Mouse (Mus musculus) myocyte (in vitro differentiated cells): ENCODE results near the gene Tpm1. TPM values are rescaled to one million over a fixed set of nuclear protein-coding genes. Genes with fewer than 3 reads are reported as not detected.

Source experiments
- H3K27me3 ChIP-seq: one replicate; pipeline ENCODE4 v1.6.1; 2011; ENCODE audit not compliant: control insufficient read depth, insufficient read depth, insufficient read length
- H3K36me3 ChIP-seq: one replicate; pipeline ENCODE4 v1.6.1; 2011; ENCODE audit not compliant: control insufficient read depth, insufficient read depth
- H3K4me2 ChIP-seq: one replicate; pipeline ENCODE4 v1.6.1; 2011; ENCODE audit warnings: low read depth, control low read depth
- H3K4me3 ChIP-seq: one replicate; pipeline ENCODE4 v1.5.1; 2011; ENCODE audit warnings: mild to moderate bottlenecking, control low read depth, moderate library complexity
- H3K79me2 ChIP-seq: one replicate; pipeline ENCODE4 v1.6.1; 2011; ENCODE audit not compliant: control insufficient read depth, insufficient read depth
- H3ac ChIP-seq: one replicate; pipeline ENCODE4 v1.6.1; 2011; ENCODE audit not compliant: control insufficient read depth, insufficient read length
- CEBPB ChIP-seq: IDR thresholded peaks from 2 replicates; pipeline ENCODE4 v1.6.1; 2011; ENCODE audit warnings: mild to moderate bottlenecking, moderate library complexity; ENCODE audit not compliant: poor library complexity, insufficient read depth, severe bottlenecking
- E2F4 ChIP-seq: IDR thresholded peaks from one replicate; pipeline ENCODE4 v1.6.1; 2011; ENCODE audit warnings: mild to moderate bottlenecking, control low read depth, moderate library complexity; ENCODE audit not compliant: insufficient read depth
- MAX ChIP-seq: IDR thresholded peaks from one replicate; pipeline ENCODE4 v1.6.1; 2011; ENCODE audit warnings: low read depth, mild to moderate bottlenecking, control low read depth
- MYOD1 ChIP-seq, 3 experiments: IDR thresholded peaks; one replicate each; pipeline ENCODE4 v1.6.1; 2011; ENCODE audit warnings: control low read depth in 2 of 3, low read depth in 2 of 3, mild to moderate bottlenecking in 2 of 3, moderate library complexity in 1 of 3; ENCODE audit not compliant: insufficient read length in 2 of 3, control insufficient read depth in 1 of 3
- MYOG ChIP-seq, 3 experiments: IDR thresholded peaks; one replicate each; pipeline ENCODE4 v1.6.1; 2011; ENCODE audit warnings: control low read depth in 2 of 3, low read depth in 2 of 3, mild to moderate bottlenecking in 2 of 3; ENCODE audit not compliant: insufficient read length in 2 of 3, control insufficient read depth in 1 of 3, insufficient read depth in 1 of 3
- POLR2A ChIP-seq: IDR thresholded peaks from one replicate; pipeline ENCODE4 v1.6.1; 2011; ENCODE audit warnings: low read depth, mild to moderate bottlenecking, control low read depth, moderate library complexity; ENCODE audit not compliant: insufficient read length
- POLR2AphosphoS2 ChIP-seq: IDR thresholded peaks from one replicate; pipeline ENCODE4 v1.6.1; 2011; ENCODE audit warnings: low read depth, control low read depth; ENCODE audit not compliant: insufficient read length
- REST ChIP-seq: IDR thresholded peaks from one replicate; pipeline ENCODE4 v1.6.1; 2011; ENCODE audit warnings: mild to moderate bottlenecking, control low read depth, moderate library complexity; ENCODE audit not compliant: insufficient read depth, insufficient read length
- SRF ChIP-seq: IDR thresholded peaks from one replicate; pipeline ENCODE4 v1.6.1; 2011; ENCODE audit warnings: low read depth; ENCODE audit not compliant: control insufficient read depth, insufficient read length
- TCF12 ChIP-seq: IDR thresholded peaks from one replicate; pipeline ENCODE4 v1.6.1; 2011; ENCODE audit warnings: mild to moderate bottlenecking, control low read depth; ENCODE audit not compliant: poor library complexity, insufficient read depth, severe bottlenecking
- TCF3 ChIP-seq: IDR thresholded peaks from one replicate; pipeline ENCODE4 v1.6.1; 2011; ENCODE audit warnings: low read depth, control low read depth; ENCODE audit not compliant: insufficient read length
- USF1 ChIP-seq: IDR thresholded peaks from one replicate; pipeline ENCODE4 v1.6.1; 2011; ENCODE audit warnings: low read depth, mild to moderate bottlenecking, control low read depth, moderate library complexity
- polyA plus RNA-seq: library from polyadenylated mRNA; unstranded; fragments of >200 nt; fragmentation: generic; extraction: Trizol; gene quantifications from one replicate; pipeline ENCODE4 v1.2.1, GENCODE M21; 2012; ENCODE audit warnings: missing spikeins

Tpm1 gene
- polyA plus RNA-seq, 1 experiment: 1,921 TPM

- Histone ChIP-seq H3K27me3 (no peaks in the 10 kb centered on the region), H3K4me2 (no peak overlapping the region), H3K36me3 (no peaks in the 10 kb centered on the region), H3ac (no peak overlapping the region), H3K79me2 (no peaks in the 10 kb centered on the region), H3K4me3 (no peak overlapping the region)
- TF ChIP-seq REST: no peak
- TF ChIP-seq CEBPB: no peak
- TF ChIP-seq SRF: no peak
- TF ChIP-seq MAX: no peak
These were observed 41.4 kb upstream of the Tpm1 start for GRCm38 (mm10) chr9:67090633-67091045.

GRCm38 (mm10) chr9:67089167-67089566 is 40.0 kb upstream of the Tpm1 start:
- H3ac ChIP-seq: no peak overlapping the region
- H3K4me2 ChIP-seq: no peak overlapping the region
- H3K79me2 ChIP-seq: no peaks in the 10 kb centered on the region
- H3K4me3 ChIP-seq: no peak overlapping the region
- H3K27me3 ChIP-seq: no peaks in the 10 kb centered on the region
- no peak for TF ChIP-seq POLR2A
- TF ChIP-seq TCF12: no peak
- no peak for TF ChIP-seq USF1
- TF ChIP-seq SRF: no peak
- no peak for TF ChIP-seq MAX
- no peak for TF ChIP-seq POLR2AphosphoS2
- TF ChIP-seq E2F4: no peak
- no peak for TF ChIP-seq REST
- no peaks in the 10 kb centered on the region for H3K36me3 ChIP-seq

GRCm38 (mm10) chr9:67083801-67084200 is 34.6 kb upstream of the Tpm1 start:
- Histone ChIP-seq H3ac (no peak overlapping the region), H3K4me3 (no peak overlapping the region), H3K4me2 (no peak overlapping the region), H3K36me3 (no peaks in the 10 kb centered on the region), H3K27me3 (no peaks in the 10 kb centered on the region), H3K79me2 (no peaks in the 10 kb centered on the region)
- TF ChIP-seq E2F4: no peak
- no peak for TF ChIP-seq CEBPB
- no peak for TF ChIP-seq USF1
- no peak for TF ChIP-seq POLR2A
- no peak for TF ChIP-seq REST
- no peak for TF ChIP-seq MYOD1 (IDR thresholded peaks at IDR 0.05; ENCODE audit: control insufficient read depth in 1 of 3, insufficient read length in 2 of 3, low read depth in 2 of 3)
- TF ChIP-seq MYOG (IDR thresholded peaks at IDR 0.05; ENCODE audit: control insufficient read depth in 1 of 3, insufficient read depth in 1 of 3, insufficient read length in 2 of 3, low read depth in 2 of 3): no peak

- Histone ChIP-seq H3K4me2 (peak overlapping the region; percentile 33), H3ac (no peak overlapping the region), H3K79me2 (no peaks in the 10 kb centered on the region), H3K27me3 (no peaks in the 10 kb centered on the region), H3K4me3 (no peak overlapping the region), H3K36me3 (no peaks in the 10 kb centered on the region)
- TF ChIP-seq E2F4 (no peak), USF1 (no peak), MAX (no peak), MYOG (IDR thresholded peaks at IDR 0.05; ENCODE audit: control insufficient read depth in 1 of 3, insufficient read depth in 1 of 3, insufficient read length in 2 of 3, low read depth in 2 of 3) (no peak), CEBPB (no peak), REST (no peak), TCF12 (no peak), MYOD1 (IDR thresholded peaks at IDR 0.05; ENCODE audit: control insufficient read depth in 1 of 3, insufficient read length in 2 of 3, low read depth in 2 of 3) (no peak), TCF3 (no peak), POLR2AphosphoS2 (no peak)
These were observed 32.5 kb upstream of the Tpm1 start for GRCm38 (mm10) chr9:67081688-67082087.

GRCm38 (mm10) chr9:67077658-67078319 is 28.6 kb upstream of the Tpm1 start:
- Histone ChIP-seq H3K79me2 (no peaks in the 10 kb centered on the region), H3ac (no peak overlapping the region), H3K4me3 (no peak overlapping the region), H3K36me3 (no peaks in the 10 kb centered on the region), H3K4me2 (peak overlapping the region; percentile 53), H3K27me3 (no peaks in the 10 kb centered on the region)
- TF ChIP-seq POLR2A (no peak), TCF3 (no peak), SRF (no peak), MYOD1 (IDR thresholded peaks at IDR 0.05; ENCODE audit: control insufficient read depth in 1 of 3, insufficient read length in 2 of 3, low read depth in 2 of 3) (peak; percentile 77 to 92 (median 86)), CEBPB (0 out of 2 replicates have a peak, but pooled peaks have one; percentile 15)
